Mouse (Mus musculus) megakaryocyte, embryonic 14.5 days (primary cell): Measurements from ENCODE around the gene Ap3s2.

Source experiments
- FLI1 ChIP-seq: IDR thresholded peaks from 2 replicates; pipeline ENCODE4 v1.6.1; 2012; ENCODE audit warnings: low read length, inconsistent platforms, mixed read lengths
- GATA1 ChIP-seq: IDR thresholded peaks from 3 replicates; pipeline ENCODE4 v1.6.1; 2012; ENCODE audit warnings: mixed read lengths, low read length, inconsistent platforms, borderline replicate concordance

GRCm38 (mm10) chr7:79903160-79903792, 17.2 kb downstream of the Ap3s2 start:
- TF ChIP-seq GATA1 (no peak), FLI1 (no peak)
